Mouse (Mus musculus) spleen, adult 12 weeks (tissue): ENCODE data around the gene Gm9639.
"Not testable (repeated sequence)": the region's sequence is repeated elsewhere in the genome, so short reads cannot be mapped to it uniquely, and the experiment has no call there.

Source experiments
- DNase-seq: peaks from one replicate; pipeline ENCODE4 v3.0.0; 2022; ENCODE audit warnings: low spot score

The Gm9639 gene

DNA sequence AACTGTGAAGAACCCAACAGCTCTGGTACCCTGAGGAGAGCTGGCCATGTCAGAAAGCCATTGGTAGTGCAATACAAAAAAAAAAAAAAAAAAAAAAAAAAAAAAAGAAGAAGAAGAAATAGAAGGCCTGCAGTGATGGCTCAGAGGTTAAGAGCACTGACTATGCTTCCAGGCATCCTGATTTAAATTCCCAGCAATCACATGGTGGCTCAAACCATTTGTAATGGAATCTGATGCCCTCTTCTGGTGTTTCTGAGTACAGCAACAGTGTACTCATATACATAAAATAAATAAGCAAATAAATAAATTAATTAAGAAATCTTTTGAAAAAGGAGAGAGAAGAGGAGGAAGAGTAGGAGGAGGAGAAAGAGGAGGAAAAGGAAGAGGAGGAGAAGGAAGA, 41.4 kb downstream of the Gm9639 start:
- DNase-seq = no peak

DNA sequence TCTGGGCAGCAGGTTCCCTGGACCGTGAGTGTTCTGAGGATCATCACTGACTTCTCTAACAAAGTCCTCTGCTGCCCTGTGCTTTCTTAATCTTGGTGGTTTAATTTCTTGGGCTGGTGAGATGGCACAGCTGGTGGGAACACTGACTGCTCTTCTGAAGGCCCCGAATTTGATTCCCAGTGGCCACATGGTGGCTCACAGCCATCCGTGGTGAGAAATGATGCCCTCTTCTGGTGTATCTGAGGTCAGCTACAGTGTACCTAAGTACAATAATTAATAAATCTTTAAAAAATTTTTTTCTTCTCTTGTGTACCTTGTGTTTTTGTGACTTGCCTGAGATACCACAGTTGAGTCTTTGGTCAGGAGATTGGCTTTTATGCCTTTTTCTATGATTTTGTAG, 42.6 kb downstream of the Gm9639 start:
- not testable (repeated sequence) for DNase-seq

DNA sequence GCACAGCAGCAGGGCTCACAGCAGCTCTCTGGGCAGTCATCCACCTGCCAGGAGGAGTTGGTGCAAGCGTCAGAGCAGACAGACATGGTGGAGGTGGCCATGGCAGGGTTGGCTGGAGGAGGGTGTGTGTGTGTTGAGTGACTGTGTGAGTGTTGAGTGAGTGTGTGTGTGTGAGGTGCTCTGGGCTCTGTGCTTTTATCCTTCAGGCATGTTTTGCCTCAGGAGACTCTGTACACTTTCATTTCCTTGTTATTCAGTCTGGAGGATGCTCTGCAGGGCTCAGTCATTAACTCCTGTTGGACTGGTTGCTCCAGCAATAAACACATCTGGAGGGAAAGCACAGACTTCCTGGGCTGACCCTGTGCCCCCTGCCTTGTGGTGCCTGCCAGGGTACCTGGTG, 43.6 kb downstream of the Gm9639 start, which contains the start of gene Gm9736:
Gm9736 (minus strand) TSS at position 101 of the 400 bp plus-strand sequence.
- not testable (repeated sequence) for DNase-seq

DNA sequence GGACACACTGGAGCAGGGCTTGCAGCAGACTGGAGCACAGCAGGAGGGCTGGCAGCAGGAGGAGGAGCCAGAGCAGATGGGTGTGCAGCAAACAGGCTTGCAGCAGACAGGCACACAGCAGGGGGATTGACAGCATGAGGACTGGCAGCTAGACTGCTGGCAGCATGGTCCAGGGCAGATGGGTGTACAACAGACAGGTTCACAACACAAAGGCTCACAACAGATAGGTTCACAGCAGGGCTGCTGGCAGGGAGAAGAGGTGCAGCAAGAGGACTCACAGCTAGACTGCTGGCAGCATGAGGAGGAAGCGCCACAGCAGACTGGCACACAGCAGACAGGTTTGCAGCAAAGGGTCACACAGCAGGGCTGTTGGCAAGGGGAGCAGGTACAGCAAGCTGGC, 44.2 kb downstream of the Gm9639 start:
- not testable (repeated sequence) for DNase-seq
